Mouse (Mus musculus): ENCODE results near the gene Galp. TPM values are rescaled to one million over a fixed set of nuclear protein-coding genes. Genes with fewer than 3 reads are reported as not detected.

Gene Galp
- polyA plus RNA-seq, 1 experiment from 2014 or later, result not detected

Other genes starting within 250 kb of the Galp start
- gene Vmn1r65, start 186.1 kb upstream of the Galp start, polyA plus RNA-seq (2014; fragmentation: Nextera tagmentation; extraction: Ambion mirVana), result not detected in 2 replicates
- not detected in 2 replicates for gene Nlrp4c, start 151.9 kb upstream of the Galp start, polyA plus RNA-seq (2014; fragmentation: Nextera tagmentation; extraction: Ambion mirVana)
- 12.0 and 19.1 TPM in 2 replicates for gene Zfp787, start 41.1 kb upstream of the Galp start, polyA plus RNA-seq (2014; fragmentation: Nextera tagmentation; extraction: Ambion mirVana)
- 82.8 and 94.7 TPM in 2 replicates for gene Zfp444, start 24.9 kb upstream of the Galp start, polyA plus RNA-seq (2014; fragmentation: Nextera tagmentation; extraction: Ambion mirVana)
- not detected in 2 replicates for gene Zscan5b, start 25.2 kb downstream of the Galp start, polyA plus RNA-seq (2014; fragmentation: Nextera tagmentation; extraction: Ambion mirVana)
- not detected in 2 replicates for gene Epp13, start 55.6 kb downstream of the Galp start, polyA plus RNA-seq (2014; fragmentation: Nextera tagmentation; extraction: Ambion mirVana)
- gene Zfp667, start 89.5 kb downstream of the Galp start, polyA plus RNA-seq (2014; fragmentation: Nextera tagmentation; extraction: Ambion mirVana), result 13.9 and 15.7 TPM in 2 replicates
- gene Zfp583, start 134.2 kb downstream of the Galp start, polyA plus RNA-seq (2014; fragmentation: Nextera tagmentation; extraction: Ambion mirVana), result 12.7 and 13.4 TPM in 2 replicates
- gene Gm3854, start 146.7 kb downstream of the Galp start, polyA plus RNA-seq (2014; fragmentation: Nextera tagmentation; extraction: Ambion mirVana), result 5.5 and 5.7 TPM in 2 replicates
- 6.1 and 6.4 TPM in 2 replicates for gene Zfp78, start 166.2 kb downstream of the Galp start, polyA plus RNA-seq (2014; fragmentation: Nextera tagmentation; extraction: Ambion mirVana)
- 14.6 and 17.7 TPM in 2 replicates for gene Zfp28, start 186.2 kb downstream of the Galp start, polyA plus RNA-seq (2014; fragmentation: Nextera tagmentation; extraction: Ambion mirVana)
- gene Smim17, start 201.6 kb downstream of the Galp start, polyA plus RNA-seq (2014; fragmentation: Nextera tagmentation; extraction: Ambion mirVana), result 3.4 and 6.9 TPM in 2 replicates
- not detected in 2 replicates for gene Gm20715, start 213.2 kb downstream of the Galp start, polyA plus RNA-seq (2014; fragmentation: Nextera tagmentation; extraction: Ambion mirVana)
- 0.20 and 0.23 TPM in 2 replicates for gene Olfr1344, start 241.6 kb downstream of the Galp start, polyA plus RNA-seq (2014; fragmentation: Nextera tagmentation; extraction: Ambion mirVana)

Data from midbrain, embryonic 14.5 days (tissue).